Mouse (Mus musculus) hindbrain, embryonic 10.5 days (tissue): ENCODE results near the gene Bri3bp. TPM values are rescaled to one million over a fixed set of nuclear protein-coding genes. Genes with fewer than 3 reads are reported as not detected.

Experiments
- DNase-seq: peaks from one replicate; pipeline ENCODE4 v3.0.0-alpha.2; 2017; ENCODE audit warnings: low spot score
- H3K27ac ChIP-seq: fragments of 300-500 bp; sonication (generic); 2 replicates; pipeline ENCODE4 v1.5.1; 2016; ENCODE audit warnings: mild to moderate bottlenecking, moderate library complexity
- H3K27me3 ChIP-seq: fragments of 300-500 bp; sonication (generic); 2 replicates; pipeline ENCODE4 v1.6.1; 2016; ENCODE audit warnings: mild to moderate bottlenecking; ENCODE audit not compliant: poor library complexity, insufficient read depth, severe bottlenecking
- H3K36me3 ChIP-seq: fragments of 300-500 bp; sonication (generic); 2 replicates; pipeline ENCODE4 v1.6.1; 2016; ENCODE audit warnings: mild to moderate bottlenecking, moderate library complexity
- H3K4me1 ChIP-seq: fragments of 300-500 bp; sonication (generic); replicated peaks from 2 replicates; pipeline ENCODE4 v1.6.1; 2016; ENCODE audit warnings: mild to moderate bottlenecking
- H3K4me3 ChIP-seq: fragments of 300-500 bp; sonication (generic); 2 replicates; pipeline ENCODE4 v1.5.1; 2016; ENCODE audit warnings: mild to moderate bottlenecking, moderate library complexity
- H3K9me3 ChIP-seq: fragments of 300-500 bp; sonication (generic); 2 replicates; pipeline ENCODE4 v1.6.1; 2016; ENCODE audit warnings: mild to moderate bottlenecking, moderate library complexity
- WGBS: fragments of 180-500 bp; shearing (Covaris S2); methylation state at CpG from one replicate; pipeline ENCODE4 v1.1.7; 2016; 5-methylcytosine and 5-hydroxymethylcytosine counted together
- polyA plus RNA-seq: library from polyadenylated mRNA; unstranded; fragments of >200 nt; fragmentation: Nextera tagmentation; extraction: Ambion mirVana; gene quantifications from 2 replicates; pipeline ENCODE4 v1.2.1, GENCODE M21; 2016

Gene Bri3bp
- polyA plus RNA-seq, 1 experiment from 2014 or later = 46.9 TPM

DNA sequence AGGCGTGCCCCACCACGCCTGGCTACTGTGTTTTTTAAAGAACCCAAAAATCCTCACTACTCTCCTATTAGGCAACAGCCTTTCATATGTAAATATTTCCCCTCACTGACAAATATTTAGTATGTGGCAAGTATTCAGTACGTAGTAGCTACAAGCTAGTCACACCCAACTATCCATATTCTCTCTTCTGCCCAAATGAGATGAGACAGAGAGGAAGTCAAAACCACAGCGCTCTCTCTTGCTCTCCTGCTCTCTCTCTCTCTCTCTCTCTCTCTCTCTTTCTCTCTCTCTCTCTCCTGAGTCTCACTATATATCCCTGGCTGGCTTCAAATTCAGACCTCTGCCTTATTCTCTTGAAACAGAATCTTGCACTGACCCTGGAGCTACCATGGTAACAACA lies 3.2 kb downstream of the Bri3bp start:
- WGBS = 95% methylated on average over 4 of the region's 4 CpGs
- Histone ChIP-seq H3K4me1 (peaks cover 19% of the 10 kb centered on the region), H3K27me3 (no peaks in the 10 kb centered on the region), H3K9me3 (no peaks in the 10 kb centered on the region), H3K27ac (no peak overlapping the region), H3K4me3 (no peak overlapping the region), H3K36me3 (peaks cover 45% of the 10 kb centered on the region)
- DNase-seq = no peak

DNA sequence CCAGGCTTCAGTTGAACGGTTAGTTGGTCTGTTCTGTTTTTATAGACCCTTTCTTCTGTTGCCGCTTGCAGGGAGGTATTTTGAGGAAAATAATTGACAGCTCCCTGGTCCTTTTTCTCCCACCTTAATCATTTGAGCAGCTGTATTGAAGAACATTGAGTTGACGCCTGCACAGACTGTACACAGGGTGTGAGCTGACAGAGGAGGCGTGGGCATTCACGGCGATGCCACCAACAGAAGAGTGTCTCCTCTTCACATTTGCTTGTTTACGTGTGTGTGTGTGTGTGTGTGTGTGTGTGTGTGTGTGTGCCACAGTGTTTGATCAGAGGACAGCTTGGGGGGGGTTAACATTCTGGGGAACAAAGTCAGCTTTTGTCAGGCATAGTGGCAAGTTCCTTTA lies 5.0 kb downstream of the Bri3bp start:
- H3K9me3 ChIP-seq = no peaks in the 10 kb centered on the region
- H3K36me3 ChIP-seq = peaks cover 53% of the 10 kb centered on the region
- peaks cover 13% of the 10 kb centered on the region for H3K4me1 ChIP-seq
- no peak overlapping the region for H3K27ac ChIP-seq
- no peak overlapping the region for H3K4me3 ChIP-seq
- 87% methylated on average over 7 of the region's 7 CpGs for WGBS
- H3K27me3 ChIP-seq = no peaks in the 10 kb centered on the region
- DNase-seq = no peak

DNA sequence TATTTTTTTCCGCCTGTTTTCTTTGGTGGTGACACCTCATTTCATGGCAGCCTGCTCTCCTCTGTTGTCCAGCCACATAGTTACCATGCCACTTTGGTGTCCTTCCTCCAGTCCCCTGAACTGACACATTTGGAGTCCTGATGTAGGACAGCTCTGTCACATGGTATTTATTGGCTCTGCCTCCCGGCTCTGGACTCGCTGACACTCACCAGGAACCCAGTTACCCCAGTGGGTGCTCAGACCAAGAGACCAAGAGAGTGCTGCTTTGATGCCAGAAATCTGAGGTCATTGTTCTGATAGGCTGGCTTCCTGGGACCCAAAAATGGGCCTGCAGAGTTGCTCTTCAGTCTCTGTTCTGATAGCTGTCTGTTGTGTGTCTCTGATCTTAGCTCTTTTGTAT lies 6.7 kb downstream of the Bri3bp start:
- peaks cover 70% of the 10 kb centered on the region for H3K36me3 ChIP-seq

DNA sequence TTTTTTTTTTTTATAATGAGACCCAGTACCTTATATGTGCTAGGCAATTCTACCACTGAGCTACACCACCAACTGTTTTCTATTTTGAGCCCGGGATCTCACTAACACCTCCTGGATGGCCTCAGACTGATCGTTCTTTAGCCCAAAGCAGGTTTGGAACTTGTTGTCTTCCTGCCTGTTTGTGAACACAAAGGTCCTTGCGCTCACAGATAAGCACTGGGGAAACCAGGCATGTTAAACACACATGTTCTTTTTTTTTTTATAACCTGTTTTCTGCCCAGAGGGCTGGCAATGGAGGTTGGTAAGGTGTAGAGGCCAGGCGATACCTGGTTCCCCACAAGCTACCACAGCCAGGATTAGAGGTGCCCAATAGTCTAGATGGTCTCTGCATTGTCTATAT lies 7.3 kb downstream of the Bri3bp start:
- Histone ChIP-seq H3K27me3 (no peaks in the 10 kb centered on the region), H3K36me3 (peaks cover 71% of the 10 kb centered on the region)

More for the DNA sequence above, 6.7 kb downstream of the Bri3bp start:
- no peak overlapping the region for H3K27ac ChIP-seq
- no peaks in the 10 kb centered on the region for H3K27me3 ChIP-seq
- DNase-seq = no peak
- peaks cover 1% of the 10 kb centered on the region for H3K4me1 ChIP-seq
- no peaks in the 10 kb centered on the region for H3K9me3 ChIP-seq
- H3K4me3 ChIP-seq = no peak overlapping the region
- WGBS = 91% methylated on average over 3 of the region's 3 CpGs

DNA sequence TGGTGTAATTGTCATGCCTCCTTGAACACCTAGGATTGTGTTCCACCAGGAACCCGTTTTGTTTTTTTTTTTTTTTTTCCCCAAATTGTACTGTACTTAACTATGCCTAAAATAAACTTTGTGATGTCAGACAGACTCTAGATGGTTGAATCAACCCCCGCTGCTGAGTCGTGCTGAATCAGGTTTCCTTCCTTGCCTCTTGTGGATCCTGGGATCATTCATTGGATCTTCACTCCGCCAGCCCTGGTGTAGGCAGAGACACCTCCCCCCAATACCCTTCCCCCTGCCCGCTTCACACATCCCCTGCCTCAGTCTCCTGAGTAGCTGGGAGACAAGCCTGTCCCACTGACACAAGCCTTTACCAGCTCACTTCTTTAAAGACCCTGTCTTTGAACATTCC lies 7.9 kb downstream of the Bri3bp start:
- Histone ChIP-seq H3K27me3 (no peaks in the 10 kb centered on the region), H3K27ac (no peak overlapping the region), H3K9me3 (no peaks in the 10 kb centered on the region), H3K4me1 (no peaks in the 10 kb centered on the region), H3K4me3 (no peak overlapping the region), H3K36me3 (peaks cover 71% of the 10 kb centered on the region)
- no peak for DNase-seq
- 86% methylated on average over 5 of the region's 5 CpGs for WGBS

More for the DNA sequence above, 7.3 kb downstream of the Bri3bp start:
- Histone ChIP-seq H3K4me3 (no peak overlapping the region), H3K27ac (no peak overlapping the region), H3K4me1 (no peaks in the 10 kb centered on the region; the same call in 1 of the 2 replicates), H3K9me3 (no peaks in the 10 kb centered on the region)
- DNase-seq = no peak
- WGBS = 92% methylated on average over 4 of the region's 4 CpGs

DNA sequence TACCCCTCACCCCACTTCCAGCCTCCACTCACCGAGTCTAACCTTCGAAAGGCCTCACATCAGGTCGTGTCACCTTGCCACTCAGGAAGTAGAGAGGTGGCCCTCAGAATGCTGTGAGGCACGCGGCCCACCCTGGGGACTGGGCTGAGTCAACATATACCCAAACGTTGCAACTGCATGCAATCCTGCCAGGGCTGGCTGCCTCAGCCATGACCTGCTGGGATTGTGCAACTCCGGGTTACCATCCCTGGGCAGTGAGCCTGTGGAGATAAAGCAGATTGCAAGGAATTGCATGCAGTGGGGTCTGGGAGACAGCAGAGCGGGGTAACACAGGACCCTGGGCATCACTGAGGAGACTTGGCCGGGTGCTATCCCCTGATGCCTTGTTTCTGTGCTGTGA lies 11.2 kb downstream of the Bri3bp start:
- peaks cover 77% of the 10 kb centered on the region for H3K36me3 ChIP-seq
- DNase-seq = no peak
- no peak overlapping the region for H3K27ac ChIP-seq
- 87% methylated on average over 9 of the region's 9 CpGs for WGBS
- H3K4me3 ChIP-seq = no peak overlapping the region
- no peaks in the 10 kb centered on the region for H3K9me3 ChIP-seq
- H3K27me3 ChIP-seq = no peaks in the 10 kb centered on the region
- H3K4me1 ChIP-seq = no peaks in the 10 kb centered on the region

DNA sequence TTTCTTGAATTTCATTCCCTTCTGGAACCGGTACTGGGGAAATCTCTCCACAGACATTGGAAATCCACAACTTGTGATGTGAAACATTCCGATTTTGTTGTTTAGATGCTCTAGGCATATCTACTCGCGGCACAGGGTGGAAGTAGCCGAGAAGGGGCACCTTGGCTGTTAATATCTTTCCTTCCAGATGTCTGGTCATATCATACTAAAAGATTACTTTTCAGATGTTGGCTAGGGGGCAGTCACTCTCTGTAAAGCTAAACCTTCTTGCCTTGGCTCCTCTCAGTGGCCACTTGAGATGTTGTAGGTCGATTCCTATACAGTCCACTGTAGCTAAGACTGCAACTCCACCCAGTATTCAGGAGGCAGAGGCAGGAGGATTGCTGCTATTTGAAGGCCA lies 14.7 kb downstream of the Bri3bp start:
- WGBS = 96% methylated on average over 6 of the region's 6 CpGs
- Histone ChIP-seq H3K4me3 (no peak overlapping the region), H3K27ac (no peak overlapping the region), H3K36me3 (peaks cover 59% of the 10 kb centered on the region), H3K27me3 (no peaks in the 10 kb centered on the region), H3K4me1 (0 out of 2 replicates have a peak, but pooled peaks cover 4% of the 10 kb centered on the region), H3K9me3 (no peaks in the 10 kb centered on the region)
- no peak for DNase-seq

DNA sequence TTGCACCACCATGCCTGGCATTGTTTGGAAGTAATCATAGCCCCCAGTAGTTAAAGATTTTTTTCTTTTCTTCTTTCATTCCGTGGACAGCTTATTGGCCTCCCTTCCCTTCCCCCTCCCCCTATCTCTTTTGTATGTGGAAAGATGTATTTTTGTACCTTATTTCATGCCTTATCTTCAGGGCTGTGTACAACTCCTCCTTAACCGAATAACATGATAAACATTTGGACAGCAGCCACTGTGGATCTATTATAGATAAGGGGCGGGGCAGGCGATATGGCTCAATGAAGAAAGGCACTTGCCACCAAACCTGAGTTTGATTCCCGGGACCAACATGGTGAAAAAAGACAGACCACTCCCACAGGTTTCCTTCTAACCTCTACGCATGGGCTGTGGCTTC lies 16.2 kb downstream of the Bri3bp start:
- H3K9me3 ChIP-seq = no peaks in the 10 kb centered on the region
- H3K27me3 ChIP-seq = no peaks in the 10 kb centered on the region
- no peak for DNase-seq
- no peak overlapping the region for H3K4me3 ChIP-seq
- H3K36me3 ChIP-seq = peaks cover 45% of the 10 kb centered on the region
- no peak overlapping the region for H3K27ac ChIP-seq
- WGBS = 90% methylated on average over 6 of the region's 6 CpGs
- 0 out of 2 replicates have a peak, but pooled peaks cover 4% of the 10 kb centered on the region for H3K4me1 ChIP-seq

DNA sequence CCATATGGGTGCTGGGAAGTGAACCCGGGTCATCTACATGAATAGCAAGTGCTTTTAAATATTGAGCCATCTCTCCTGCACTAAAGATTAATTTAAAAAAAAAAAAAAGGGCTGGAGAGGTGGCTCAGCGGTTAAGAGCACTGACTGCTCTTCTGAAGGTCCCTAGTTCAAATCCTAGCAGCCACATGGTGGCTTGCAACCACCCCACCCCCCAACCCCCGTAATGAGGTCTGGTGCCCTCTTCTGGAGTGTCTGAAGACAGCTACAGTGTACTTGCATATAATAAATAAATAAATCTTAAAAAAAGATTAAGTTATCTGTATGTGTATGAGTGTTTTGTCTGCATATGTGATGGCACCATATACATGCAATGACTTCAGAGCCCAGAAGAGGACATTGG lies 19.2 kb downstream of the Bri3bp start:
- Histone ChIP-seq H3K4me1 (peaks cover 10% of the 10 kb centered on the region), H3K27ac (no peak overlapping the region), H3K4me3 (no peak overlapping the region), H3K27me3 (no peaks in the 10 kb centered on the region), H3K36me3 (peaks cover 15% of the 10 kb centered on the region), H3K9me3 (no peaks in the 10 kb centered on the region)
- whole genome bisulfite sequencing = 86% methylated on average over 3 of the region's 3 CpGs
- no peak for DNase-seq

DNA sequence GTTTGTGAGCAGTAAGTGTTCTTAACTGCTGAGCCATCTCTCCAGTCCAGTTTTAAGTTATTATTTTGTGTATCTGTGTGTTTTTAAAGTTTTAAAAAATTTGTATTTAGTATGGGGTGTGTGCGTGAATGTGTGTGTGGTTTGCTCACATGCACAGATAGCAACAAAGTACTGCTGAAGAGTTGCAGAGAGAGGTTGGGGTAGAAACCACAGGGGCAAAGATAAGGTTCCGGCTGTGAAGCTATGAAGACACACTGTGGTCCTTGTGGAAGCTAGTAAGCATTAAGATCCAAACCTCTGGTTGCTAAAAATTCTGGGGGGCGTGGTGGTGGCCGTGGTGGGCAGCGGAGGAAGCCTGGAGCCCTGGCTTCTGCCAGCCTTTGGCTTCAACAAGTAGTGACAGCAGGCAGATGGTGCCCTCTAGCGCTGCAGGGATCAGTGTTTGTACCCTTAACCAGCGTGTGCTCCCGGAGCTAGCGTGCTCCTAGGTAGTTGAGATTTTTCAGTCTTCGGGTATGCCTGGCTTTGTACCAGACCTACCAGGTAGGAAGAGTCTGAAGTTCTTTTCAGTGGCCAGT lies 20.6 kb downstream of the Bri3bp start:
- DNase-seq = no peak
- 61% methylated on average over 10 of the region's 10 CpGs for WGBS

DNA sequence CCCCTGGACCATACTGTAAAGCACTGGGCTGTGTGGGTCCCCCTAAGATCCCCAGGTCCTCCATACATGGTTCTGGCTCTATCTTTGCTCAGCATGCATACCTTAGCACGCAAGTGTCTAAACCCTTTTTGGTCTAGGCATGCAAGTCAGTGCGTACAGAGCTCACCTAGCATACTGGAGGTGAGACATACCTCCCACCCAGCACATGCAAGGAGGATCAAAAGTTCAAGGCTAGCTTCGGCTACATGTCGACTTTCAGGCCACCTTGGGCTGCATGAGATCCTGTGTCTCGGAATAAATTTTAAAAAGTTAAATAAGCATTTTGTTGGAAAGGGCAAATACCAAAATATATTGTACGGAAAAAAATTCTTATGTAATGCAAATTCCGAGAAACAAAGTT lies 23.8 kb downstream of the Bri3bp start:
- WGBS = 49% methylated on average over 7 of the region's 7 CpGs
- peaks cover 16% of the 10 kb centered on the region for H3K4me1 ChIP-seq
- H3K4me3 ChIP-seq = peak overlapping the region; percentile 47
- no peaks in the 10 kb centered on the region for H3K27me3 ChIP-seq
- no peak for DNase-seq
- no peaks in the 10 kb centered on the region for H3K9me3 ChIP-seq
- H3K36me3 ChIP-seq = no peaks in the 10 kb centered on the region
- peak overlapping the region; percentile 86 for H3K27ac ChIP-seq

More for the DNA sequence above, 20.6 kb downstream of the Bri3bp start:
- Histone ChIP-seq H3K9me3 (no peaks in the 10 kb centered on the region), H3K36me3 (peaks cover 3% of the 10 kb centered on the region; the same call in 1 of the 2 replicates), H3K4me1 (peaks cover 19% of the 10 kb centered on the region), H3K27ac (no peak overlapping the region), H3K27me3 (no peaks in the 10 kb centered on the region), H3K4me3 (no peak overlapping the region)

DNA sequence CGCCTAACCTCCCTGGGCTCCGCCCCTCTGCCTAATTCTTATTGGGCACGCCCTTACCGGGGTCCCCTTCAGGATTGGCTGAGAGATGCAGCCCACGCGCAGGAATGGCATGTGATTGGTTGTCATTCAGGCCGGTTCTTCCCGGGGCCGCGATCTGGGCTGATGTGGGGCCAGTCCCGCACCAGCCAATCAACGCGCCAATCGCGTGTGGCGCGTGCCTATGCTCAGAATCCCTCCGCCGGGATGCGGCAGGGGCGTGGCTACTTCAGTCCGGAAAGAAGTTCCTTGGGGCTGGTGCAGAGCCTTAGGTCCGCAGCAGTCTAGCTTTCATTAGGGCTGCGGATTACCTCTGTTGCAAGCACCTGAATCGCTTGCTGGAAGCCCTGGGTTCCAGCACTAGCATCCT lies 24.3 kb downstream of the Bri3bp start:
- Histone ChIP-seq H3K4me1 (peaks cover 16% of the 10 kb centered on the region), H3K27ac (peak overlapping the region; percentile 86), H3K36me3 (no peaks in the 10 kb centered on the region), H3K9me3 (no peaks in the 10 kb centered on the region), H3K4me3 (peak overlapping the region; percentile 47), H3K27me3 (no peaks in the 10 kb centered on the region)
- DNase-seq = peak; percentile 98
- WGBS = under 1% methylated on average over 25 of the region's 25 CpGs

DNA sequence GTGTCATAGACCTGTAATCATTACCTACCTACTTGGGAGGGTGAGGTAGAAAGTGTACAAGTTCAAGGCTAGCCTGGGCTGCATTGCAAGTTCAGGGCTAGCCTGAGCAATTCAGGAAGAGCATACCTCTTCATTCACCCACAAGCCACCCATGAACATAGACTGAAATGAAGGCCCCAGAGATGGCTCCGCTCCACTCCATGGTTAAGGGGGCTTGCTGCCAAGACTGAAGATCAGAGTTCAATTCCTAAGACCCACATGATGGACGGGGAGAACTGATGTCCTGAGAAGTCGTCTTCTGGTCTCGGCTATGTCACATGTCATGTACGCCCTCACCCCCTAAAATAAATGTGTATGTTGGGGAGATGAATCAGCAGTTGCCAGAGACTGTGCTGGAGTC lies 25.1 kb downstream of the Bri3bp start:
- no peaks in the 10 kb centered on the region for H3K27me3 ChIP-seq
- WGBS = 92% methylated on average over 5 of the region's 5 CpGs
- no peak for DNase-seq
- H3K36me3 ChIP-seq = no peaks in the 10 kb centered on the region
- peak overlapping the region; percentile 47; the same call in 1 of the 2 replicates for H3K4me3 ChIP-seq
- H3K4me1 ChIP-seq = peaks cover 16% of the 10 kb centered on the region
- peak overlapping the region; percentile 86 for H3K27ac ChIP-seq
- no peaks in the 10 kb centered on the region for H3K9me3 ChIP-seq

DNA sequence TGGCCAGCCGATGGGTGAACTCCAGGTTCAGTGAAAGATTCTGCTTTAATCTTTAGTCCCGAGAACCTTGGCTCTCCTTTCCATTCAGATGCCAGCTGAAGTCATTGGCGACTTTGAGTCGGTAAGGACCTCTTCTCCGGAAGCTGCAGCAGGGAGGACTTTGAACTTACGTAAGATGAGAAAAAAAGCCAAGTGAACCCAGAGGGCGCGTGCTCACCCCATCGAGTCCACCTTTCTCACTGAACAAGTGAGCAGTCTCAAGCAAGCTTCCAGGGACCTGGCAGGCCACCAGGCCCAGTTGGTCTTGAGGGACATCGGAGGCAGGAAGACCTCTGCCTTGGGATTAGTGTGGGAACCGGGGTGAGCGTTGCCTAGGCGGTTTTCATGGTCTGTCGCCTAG lies 25.9 kb downstream of the Bri3bp start:
- Histone ChIP-seq H3K4me1 (peaks cover 16% of the 10 kb centered on the region), H3K9me3 (no peaks in the 10 kb centered on the region), H3K27me3 (no peaks in the 10 kb centered on the region), H3K36me3 (no peaks in the 10 kb centered on the region), H3K27ac (peak overlapping the region; percentile 26; the same call in 1 of the 2 replicates), H3K4me3 (no peak overlapping the region)
- WGBS = 86% methylated on average over 14 of the region's 14 CpGs
- DNase-seq = no peak
